Mouse (Mus musculus): Measurements from ENCODE around the gene Timm10b. TPM values are rescaled to one million over a fixed set of nuclear protein-coding genes. Genes with fewer than 3 reads are reported as not detected.

Gene Timm10b
- total RNA-seq, 1 experiment from 2014 or later: 40.5 TPM

DNA sequence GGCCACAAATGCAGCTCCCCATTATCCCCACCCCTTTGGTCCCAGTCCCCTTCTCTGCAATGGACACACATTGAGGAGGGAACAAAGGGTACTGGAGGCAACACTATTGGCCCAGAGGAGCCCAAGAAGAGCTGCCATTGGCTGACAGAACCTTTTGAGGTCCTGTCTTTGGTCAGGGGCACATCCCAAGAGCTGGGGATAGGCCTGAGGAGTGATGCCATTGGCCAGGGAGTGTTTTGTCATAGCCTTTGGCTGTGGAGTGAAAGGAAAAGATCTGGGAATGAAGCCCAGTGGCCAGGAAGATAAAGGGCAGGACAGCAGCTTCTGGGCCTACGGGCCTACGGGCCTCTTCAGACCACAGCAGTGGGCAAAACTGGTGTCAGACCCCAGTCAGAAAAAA lies 4.1 kb upstream of the Timm10b start:
- ATAC-seq (replicated peaks in 1 of 2; ENCODE audit: insufficient read depth in 1 of 2, low FRiP score in 2 of 2, low TSS enrichment in 1 of 2, low read depth in 1 of 2, poor library complexity in 2 of 2, severe bottlenecking in 2 of 2): no peak

- ATAC-seq (replicated peaks in 1 of 2; ENCODE audit: insufficient read depth in 1 of 2, low FRiP score in 2 of 2, low TSS enrichment in 1 of 2, low read depth in 1 of 2, poor library complexity in 2 of 2, severe bottlenecking in 2 of 2): no peak
Observed at GRCm38 (mm10) chr7:105638776-105639175, 1.1 kb upstream of the Timm10b start.

DNA sequence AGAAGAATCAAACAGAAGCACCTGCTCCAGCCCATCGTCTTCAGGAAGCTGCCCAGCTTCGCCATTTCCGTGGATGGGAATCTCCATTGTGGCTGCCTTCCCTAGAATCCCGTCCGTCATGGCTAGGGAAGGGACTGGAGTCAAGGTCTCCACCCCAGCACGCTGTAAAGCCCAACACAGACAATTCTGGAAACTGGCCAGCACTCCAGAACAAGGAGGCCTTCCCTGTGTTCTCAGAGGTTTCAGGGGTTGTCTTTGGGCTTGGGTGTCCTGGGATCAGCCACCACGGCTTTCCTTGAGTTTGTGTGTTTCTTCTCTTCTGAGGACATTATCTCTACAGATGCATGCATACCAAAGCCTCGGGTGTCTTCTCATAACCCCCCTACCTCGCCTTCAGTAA lies 552 bp upstream of the Timm10b start:
- no peak for ATAC-seq (replicated peaks in 1 of 2; ENCODE audit: insufficient read depth in 1 of 2, low FRiP score in 2 of 2, low TSS enrichment in 1 of 2, low read depth in 1 of 2, poor library complexity in 2 of 2, severe bottlenecking in 2 of 2)

GRCm38 (mm10) chr7:105640233-105640893 lies 507 bp downstream of the Timm10b start, which contains the start of the genes Arfip2 and Gm45799:
TSS of gene Arfip2 (minus strand) at chr7:105640416.
TSS of gene Gm45799 (plus strand) at chr7:105640552.
- ATAC-seq (replicated peaks in 1 of 2; ENCODE audit: insufficient read depth in 1 of 2, low FRiP score in 2 of 2, low TSS enrichment in 1 of 2, low read depth in 1 of 2, poor library complexity in 2 of 2, severe bottlenecking in 2 of 2): peak; percentile 91 to 93

GRCm38 (mm10) chr7:105640894-105641255 lies 1.0 kb downstream of the Timm10b start:
- peak; percentile 23 to 33; a peak in 3 of 4 replicates for ATAC-seq (replicated peaks in 1 of 2; ENCODE audit: insufficient read depth in 1 of 2, low FRiP score in 2 of 2, low TSS enrichment in 1 of 2, low read depth in 1 of 2, poor library complexity in 2 of 2, severe bottlenecking in 2 of 2)

- ATAC-seq (replicated peaks in 1 of 2; ENCODE audit: insufficient read depth in 1 of 2, low FRiP score in 2 of 2, low TSS enrichment in 1 of 2, low read depth in 1 of 2, poor library complexity in 2 of 2, severe bottlenecking in 2 of 2): no peak
Observed at GRCm38 (mm10) chr7:105641936-105642335, 2.1 kb downstream of the Timm10b start.

DNA sequence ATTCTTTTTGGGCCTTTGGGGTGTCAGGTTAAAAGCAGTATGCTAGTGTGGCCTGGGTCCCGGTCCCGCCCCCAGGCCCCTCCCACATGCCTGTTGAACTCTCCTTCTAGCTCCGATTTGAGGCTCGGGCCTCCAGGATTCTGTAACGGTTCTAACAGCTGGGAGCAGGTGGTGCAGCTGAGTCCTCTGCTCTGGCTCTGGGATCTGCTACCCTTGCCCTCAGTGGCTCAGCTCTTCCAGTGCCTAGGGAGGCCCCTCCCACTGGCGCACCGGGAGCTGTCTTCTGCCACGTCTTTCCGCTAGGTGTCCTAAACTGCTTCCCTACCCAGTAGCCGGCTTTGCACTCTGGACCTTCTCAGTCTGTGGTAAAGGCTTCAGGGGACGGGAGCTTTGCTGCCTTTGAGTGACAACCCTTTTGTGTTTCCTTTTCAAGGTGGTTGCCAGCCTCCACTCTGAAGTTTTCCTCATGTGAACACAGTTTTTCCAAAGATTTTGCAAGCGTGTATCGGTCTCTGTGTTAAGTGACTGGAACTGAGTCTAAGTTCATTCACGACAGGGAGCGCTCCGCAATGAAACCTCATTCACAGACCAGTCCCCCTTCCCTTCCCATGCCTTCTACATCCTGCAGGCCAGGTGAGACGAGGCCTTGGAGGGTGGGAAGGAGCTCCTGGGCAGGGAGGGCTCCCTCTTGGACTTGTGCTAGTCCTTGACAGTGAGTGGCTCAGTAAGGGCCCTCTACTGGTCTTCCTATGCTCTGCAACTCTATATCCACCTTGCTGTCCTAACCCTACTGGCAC lies 11.0 kb downstream of the Timm10b start, which contains the start of gene Dnhd1:
Gene Dnhd1, plus strand, starts transcription at position 189 of the 797 bp plus-strand sequence.
- peak; percentile 98 to 99 for ATAC-seq (replicated peaks in 1 of 2; ENCODE audit: insufficient read depth in 1 of 2, low FRiP score in 2 of 2, low TSS enrichment in 1 of 2, low read depth in 1 of 2, poor library complexity in 2 of 2, severe bottlenecking in 2 of 2)

GRCm38 (mm10) chr7:105685541-105686197 lies 45.8 kb downstream of the Timm10b start:
- ATAC-seq (replicated peaks in 1 of 2; ENCODE audit: insufficient read depth in 1 of 2, low FRiP score in 2 of 2, low TSS enrichment in 1 of 2, low read depth in 1 of 2, poor library complexity in 2 of 2, severe bottlenecking in 2 of 2): no peak

- peak; percentile 27 to 63; a peak in 2 of 4 replicates for ATAC-seq (replicated peaks in 1 of 2; ENCODE audit: insufficient read depth in 1 of 2, low FRiP score in 2 of 2, low TSS enrichment in 1 of 2, low read depth in 1 of 2, poor library complexity in 2 of 2, severe bottlenecking in 2 of 2)
Observed at GRCm38 (mm10) chr7:105690875-105691274, 51.0 kb downstream of the Timm10b start.

Other genes with a start within 250 kb of the Timm10b start
- gene Fam160a2, start 240.0 kb upstream of the Timm10b start, total RNA-seq (2017): 13.2 and 15.8 TPM in 2 replicates
- gene Cnga4, start 235.5 kb upstream of the Timm10b start, total RNA-seq (2017): not detected in 2 replicates
- gene Cckbr, start 214.3 kb upstream of the Timm10b start, total RNA-seq (2017): not detected in 2 replicates
- gene Cavin3, start 157.8 kb upstream of the Timm10b start, total RNA-seq (2017): 5.6 and 7.2 TPM in 2 replicates
- gene Smpd1, start 85.7 kb upstream of the Timm10b start, total RNA-seq (2017): 11.0 and 17.9 TPM in 2 replicates
- 5.9 and 9.5 TPM in 2 replicates for gene Apbb1, start 58.4 kb upstream of the Timm10b start, total RNA-seq (2017)
- gene Hpx, start 39.9 kb upstream of the Timm10b start, total RNA-seq (2017): not detected in 2 replicates
- 7.5 and 17.6 TPM in 2 replicates for gene Trim3, start 6.5 kb upstream of the Timm10b start, total RNA-seq (2017)
- gene Arfip2, start 360 bp downstream of the Timm10b start, total RNA-seq (2017): 25.1 and 50.5 TPM in 2 replicates
- gene Gm45799, start 496 bp downstream of the Timm10b start, total RNA-seq (2017): 1.2 and 4.6 TPM in 2 replicates
- 4.3 and 4.8 TPM in 2 replicates for gene Dnhd1, start 10.8 kb downstream of the Timm10b start, total RNA-seq (2017)
- gene Ilk, start 96.5 kb downstream of the Timm10b start, total RNA-seq (2017): 92.3 and 101 TPM in 2 replicates
- gene Rrp8, start 97.3 kb downstream of the Timm10b start, total RNA-seq (2017): 17.5 and 34.8 TPM in 2 replicates
- gene Taf10, start 104.3 kb downstream of the Timm10b start, total RNA-seq (2017): 132 and 162 TPM in 2 replicates
- gene Tpp1, start 112.2 kb downstream of the Timm10b start, total RNA-seq (2017): 22.1 and 27.4 TPM in 2 replicates
- gene Dchs1, start 147.6 kb downstream of the Timm10b start, total RNA-seq (2017): not detected in 2 replicates
- gene Mrpl17, start 171.0 kb downstream of the Timm10b start, total RNA-seq (2017): 43.5 and 55.5 TPM in 2 replicates